ENCODE assay signal across 24 mouse cellular contexts in genomic region chr17:26443865-26444264, GRCm38 (mm10). TPM values are rescaled to one million over a fixed set of nuclear protein-coding genes. Genes with fewer than 3 reads are reported as not detected.
DNase-seq lines count a peak whose midpoint lies in the region; ATAC-seq and TF ChIP-seq lines count a peak whose summit lies in the region.
"Had no signal": no experiment of that assay in that cellular context is flagged by ENCODE, and none has a peak within 500 bp of the region (broad histone marks: within the 10 kb centered on the region; RNA-seq: fewer than 3 reads in every experiment).

No protein-coding gene starts in this region.

- H3K4me2 ChIP-seq in kidney, embryonic 14.5 days (replicated peaks; ENCODE audit: low read depth, low read length), result no peak overlapping the region
- no peak overlapping the region for H3K4me2 ChIP-seq in lung, postnatal 0 days (replicated peaks; ENCODE audit: low read depth, low read length)
- H3K4me2 ChIP-seq in stomach, postnatal 0 days (replicated peaks; ENCODE audit: low read depth), result no peak overlapping the region
- no peak overlapping the region for H3K4me2 ChIP-seq in hindbrain, embryonic 11.5 days (replicated peaks; ENCODE audit: low read depth, low read length)
- H3K4me2 ChIP-seq: forebrain, embryonic 13.5 days; hindbrain, embryonic 15.5 days; limb, embryonic 13.5 days; liver, embryonic 12.5 days; lung, embryonic 14.5 days; midbrain, embryonic 12.5 days; neural tube, embryonic 15.5 days had no signal

- H3K27me3 ChIP-seq in kidney, embryonic 14.5 days (ENCODE audit: control insufficient read depth, insufficient read depth, low read length), result peaks cover 7% of the 10 kb centered on the region
- 0 out of 2 replicates have a peak, but pooled peaks cover 2% of the 10 kb centered on the region for H3K27me3 ChIP-seq in lung, postnatal 0 days (replicated peaks; ENCODE audit: insufficient read depth, low read length)
- no peaks in the 10 kb centered on the region for H3K27me3 ChIP-seq in stomach, postnatal 0 days (ENCODE audit: control insufficient read depth, insufficient read depth, low read length)
- peaks cover 11% of the 10 kb centered on the region for H3K27me3 ChIP-seq in hindbrain, embryonic 11.5 days (ENCODE audit: control insufficient read depth, insufficient read depth, low read length)
- H3K27me3 ChIP-seq: Patski had no signal

- TF ChIP-seq EP300 in lung, postnatal 0 days (IDR thresholded peaks at IDR 0.05), result no peak
- TF ChIP-seq EP300 in stomach, postnatal 0 days (optimal IDR thresholded peaks at IDR 0.05), result no peak

- H3K9ac ChIP-seq in kidney, embryonic 14.5 days (ENCODE audit: low read depth, low read length), result no peak overlapping the region
- H3K9ac ChIP-seq in lung, postnatal 0 days (replicated peaks; ENCODE audit: low read depth), result no peak overlapping the region
- no peak overlapping the region for H3K9ac ChIP-seq in stomach, postnatal 0 days (ENCODE audit: low read length)
- no peak overlapping the region for H3K9ac ChIP-seq in hindbrain, embryonic 11.5 days (ENCODE audit: low read depth, low read length)
- H3K9ac ChIP-seq: forebrain, embryonic 13.5 days; hindbrain, embryonic 15.5 days; limb, embryonic 13.5 days; liver, embryonic 12.5 days; lung, embryonic 14.5 days; midbrain, embryonic 12.5 days; neural tube, embryonic 15.5 days had no signal

- 0 out of 2 replicates have a peak, but pooled peaks cover 4% of the 10 kb centered on the region for H3K4me1 ChIP-seq in kidney, embryonic 14.5 days (ENCODE audit: control insufficient read depth, insufficient read depth, low read length)
- no peaks in the 10 kb centered on the region for H3K4me1 ChIP-seq in lung, postnatal 0 days (ENCODE audit: insufficient read depth, low read depth, low read length)
- H3K4me1 ChIP-seq in stomach, postnatal 0 days (replicated peaks; ENCODE audit: control insufficient read depth, insufficient read depth), result no peaks in the 10 kb centered on the region
- H3K4me1 ChIP-seq in hindbrain, embryonic 11.5 days (replicated peaks; ENCODE audit: control insufficient read depth, insufficient read depth, low read length), result peaks cover 1% of the 10 kb centered on the region

- 71% methylated on average over 4 of the region's 4 CpGs for WGBS in kidney, embryonic 14.5 days
- 45% methylated on average over 4 of the region's 4 CpGs for WGBS in lung, postnatal 0 days
- WGBS in stomach, postnatal 0 days, result 48% methylated on average over 4 of the region's 4 CpGs
- 68% methylated on average over 4 of the region's 4 CpGs for WGBS in hindbrain, embryonic 11.5 days

- no peak overlapping the region for H3K27ac ChIP-seq in kidney, embryonic 14.5 days (ENCODE audit: low read depth, low read length)
- no peak overlapping the region for H3K27ac ChIP-seq in lung, postnatal 0 days (ENCODE audit: low read length)
- H3K27ac ChIP-seq in stomach, postnatal 0 days (replicated peaks), result peak overlapping the region; percentile 30; the same call in 1 of the 2 replicates
- no peak overlapping the region for H3K27ac ChIP-seq in hindbrain, embryonic 11.5 days (ENCODE audit: low read depth, low read length)
- H3K27ac ChIP-seq: forebrain, embryonic 13.5 days; hindbrain, embryonic 15.5 days; limb, embryonic 13.5 days; liver, embryonic 12.5 days; midbrain, embryonic 12.5 days; neural tube, embryonic 15.5 days had no signal

- DNase-seq in kidney, adult 18-20 months, result peak; percentile 43
- DNase-seq in lung, postnatal 0 days (ENCODE audit: low spot score), result peak; percentile 34
- no peak for DNase-seq in lung, postnatal 14 days
- DNase-seq in lung, postnatal 36 days, result peak; percentile 58
- DNase-seq in stomach, postnatal 0 days (ENCODE audit: low spot score), result peak; percentile 54
- no peak for DNase-seq in hindbrain, embryonic 11.5 days (ENCODE audit: low spot score)
- DNase-seq: adrenal gland, postnatal 36 days; B cell, adult 2 months; cerebellum, adult 9-10 months; gastrocnemius, postnatal 14 days; heart, adult 18-20 months; heart, postnatal 4 days; layer of hippocampus, adult 9-11 months; lung, embryonic 14.5 days; thymus, postnatal 25 days had no signal

- H3K4me3 ChIP-seq in kidney, embryonic 14.5 days (ENCODE audit: low read length), result no peak overlapping the region
- no peak overlapping the region for H3K4me3 ChIP-seq in lung, postnatal 0 days (ENCODE audit: low read depth, low read length)
- no peak overlapping the region for H3K4me3 ChIP-seq in stomach, postnatal 0 days (ENCODE audit: low read depth, low read length)
- H3K4me3 ChIP-seq in hindbrain, embryonic 11.5 days (ENCODE audit: low read depth, low read length), result no peak overlapping the region
- H3K4me3 ChIP-seq: forebrain, embryonic 13.5 days; hindbrain, embryonic 15.5 days; limb, embryonic 13.5 days; liver, embryonic 12.5 days; midbrain, embryonic 12.5 days; neural tube, embryonic 15.5 days had no signal

- H3K9me3 ChIP-seq in kidney, embryonic 14.5 days (ENCODE audit: control insufficient read depth, low read length), result no peaks in the 10 kb centered on the region
- no peaks in the 10 kb centered on the region for H3K9me3 ChIP-seq in lung, postnatal 0 days (ENCODE audit: low read length)
- H3K9me3 ChIP-seq in stomach, postnatal 0 days (ENCODE audit: control insufficient read depth, low read length), result no peaks in the 10 kb centered on the region
- H3K9me3 ChIP-seq in hindbrain, embryonic 11.5 days (ENCODE audit: control insufficient read depth, low read length), result no peaks in the 10 kb centered on the region
- H3K9me3 ChIP-seq: forebrain, embryonic 13.5 days; hindbrain, embryonic 15.5 days; limb, embryonic 13.5 days; liver, embryonic 12.5 days; midbrain, embryonic 12.5 days; neural tube, embryonic 15.5 days had no signal

- 0 out of 2 replicates have a peak, but pooled peaks cover 7% of the 10 kb centered on the region for H3K36me3 ChIP-seq in kidney, embryonic 14.5 days (ENCODE audit: control insufficient read depth, insufficient read depth, low read length)
- H3K36me3 ChIP-seq in lung, postnatal 0 days (ENCODE audit: insufficient read depth, low read length), result no peaks in the 10 kb centered on the region
- H3K36me3 ChIP-seq in stomach, postnatal 0 days (ENCODE audit: control insufficient read depth, insufficient read depth, low read length), result peaks cover 18% of the 10 kb centered on the region
- H3K36me3 ChIP-seq in hindbrain, embryonic 11.5 days (ENCODE audit: control insufficient read depth, insufficient read depth, low read length), result no peaks in the 10 kb centered on the region
- H3K36me3 ChIP-seq: G1E; limb, embryonic 13.5 days; liver, embryonic 12.5 days; midbrain, embryonic 12.5 days had no signal

- TF ChIP-seq CTCF in lung, postnatal 0 days (IDR thresholded peaks at IDR 0.05), result no peak
- no peak for TF ChIP-seq CTCF in stomach, postnatal 0 days (IDR thresholded peaks at IDR 0.05; ENCODE audit: low read depth)

- ATAC-seq in kidney, embryonic 14.5 days (ENCODE audit: low FRiP score, low TSS enrichment), result no peak
- no peak for ATAC-seq in lung, postnatal 0 days
- no peak for ATAC-seq in stomach, postnatal 0 days (ENCODE audit: low FRiP score, low TSS enrichment)
- ATAC-seq in hindbrain, embryonic 11.5 days (ENCODE audit: low FRiP score), result no peak
- ATAC-seq: forebrain, embryonic 13.5 days; liver, embryonic 12.5 days; Patski had no signal

RNA-seq across cellular contexts. Expression of gene Neurl1b, which starts 29.2 kb away (rescaled TPM):
- polyA plus RNA-seq in kidney, embryonic 14.5 days (2014; fragmentation: Nextera tagmentation; extraction: Ambion mirVana), result 1.6 and 2.9 TPM in 2 replicates
- 0.98 and 1.5 TPM in 2 replicates for polyA plus RNA-seq in lung, postnatal 0 days (2015; fragmentation: Nextera tagmentation; extraction: Ambion mirVana)
- 1.1 and 1.4 TPM in 2 replicates for polyA plus RNA-seq in stomach, postnatal 0 days (2015; fragmentation: Nextera tagmentation; extraction: Ambion mirVana)
- polyA plus RNA-seq in hindbrain, embryonic 11.5 days (2014; fragmentation: Nextera tagmentation; extraction: Ambion mirVana), result 0.25 and 0.79 TPM in 2 replicates
- polyA plus RNA-seq: G1E had no signal

Comparison
In these comparisons a context has a peak if more than half of its experiments do, and no peak if none do; other contexts are left out.
1. DNase-seq: peak in kidney, adult 18-20 months (single experiment), lung, postnatal 0 days (single experiment), lung, postnatal 36 days (single experiment) and stomach, postnatal 0 days (single experiment); none in lung, postnatal 14 days (single experiment) and hindbrain, embryonic 11.5 days (single experiment).